Mouse (Mus musculus) cortical plate, adult 2 months (tissue): Measurements from ENCODE around the gene C5ar1.

Source experiments
- CTCF ChIP-seq: fragments of 200-500 bp; IDR thresholded peaks from 2 replicates; pipeline ENCODE4 v1.5.1; 2011; ENCODE audit warnings: mild to moderate bottlenecking, control low read depth, low read length; ENCODE audit not compliant: insufficient read depth; ENCODE audit errors: extremely low read depth
- POLR2A ChIP-seq: fragments of 200-500 bp; IDR thresholded peaks from 2 replicates; pipeline ENCODE4 v1.6.1; 2011; ENCODE audit warnings: mild to moderate bottlenecking, low read length, control low read depth; ENCODE audit not compliant: insufficient read depth; ENCODE audit errors: extremely low read depth

- TF ChIP-seq POLR2A (no peak), CTCF (no peak)
These were observed 38.3 kb upstream of the C5ar1 start for GRCm38 (mm10) chr7:16297616-16298015.
